Mouse (Mus musculus): Measurements from ENCODE around the gene Notch2.

Gene Notch2

GRCm38 (mm10) chr3:98157073-98157472, 143.7 kb downstream of the Notch2 start:
- DNase-seq (ENCODE audit: low spot score) = no peak

GRCm38 (mm10) chr3:98157585-98157984, 144.3 kb downstream of the Notch2 start:
- DNase-seq (ENCODE audit: low spot score) = no peak

DNA sequence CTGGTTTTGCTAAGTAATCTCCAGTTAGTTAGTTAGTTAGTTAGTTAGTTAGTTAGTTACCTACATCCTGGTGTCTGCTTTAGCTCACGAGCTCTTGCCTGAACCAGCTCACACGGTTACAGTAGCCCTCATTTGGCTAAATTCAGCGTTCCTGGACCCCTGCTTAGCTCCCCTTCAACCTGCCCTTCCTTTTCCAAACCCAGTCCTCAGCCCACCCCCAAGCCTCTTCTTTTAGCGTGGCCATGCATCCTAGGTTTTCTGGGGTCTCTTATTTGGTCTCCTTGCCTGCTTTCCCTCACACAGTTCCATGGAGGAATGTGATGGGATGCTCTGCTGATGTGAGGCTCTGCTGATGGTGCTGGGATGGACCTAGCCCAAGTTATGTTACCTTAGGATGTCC, 145.3 kb downstream of the Notch2 start:
- DNase-seq (ENCODE audit: low spot score) = no peak

- no peak for DNase-seq (ENCODE audit: low spot score)
Measured at GRCm38 (mm10) chr3:98159289-98159688, 146.0 kb downstream of the Notch2 start.

- no peak for DNase-seq (ENCODE audit: low spot score)
Measured at GRCm38 (mm10) chr3:98160330-98160729, 147.0 kb downstream of the Notch2 start, which contains the start of gene Adam30. Gene Adam30, plus strand, starts transcription at chr3:98160630.

DNA sequence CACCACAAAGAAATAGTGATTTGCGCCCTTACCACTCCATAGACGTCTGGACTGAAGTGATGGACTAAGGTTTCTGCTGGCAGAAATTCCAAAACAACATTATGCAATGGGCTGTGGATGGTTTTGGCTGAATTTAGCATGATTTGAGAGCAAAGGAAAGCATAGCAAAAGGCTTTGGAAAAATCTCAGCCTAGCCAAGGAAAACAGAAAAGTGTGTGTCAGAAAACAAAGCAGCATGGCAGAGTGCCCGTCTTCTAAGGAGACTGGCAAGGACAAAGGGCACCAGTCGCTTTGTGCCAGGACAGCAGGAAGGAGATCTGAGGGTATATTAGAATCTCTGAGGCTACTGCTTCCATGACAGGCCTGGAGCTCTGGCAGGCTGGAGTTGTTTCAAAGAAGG, 165.0 kb downstream of the Notch2 start:
- no peak for DNase-seq (ENCODE audit: low spot score)

- peak; percentile 57 for DNase-seq (ENCODE audit: low spot score)
Measured at GRCm38 (mm10) chr3:98180805-98181204, 167.5 kb downstream of the Notch2 start.

DNA sequence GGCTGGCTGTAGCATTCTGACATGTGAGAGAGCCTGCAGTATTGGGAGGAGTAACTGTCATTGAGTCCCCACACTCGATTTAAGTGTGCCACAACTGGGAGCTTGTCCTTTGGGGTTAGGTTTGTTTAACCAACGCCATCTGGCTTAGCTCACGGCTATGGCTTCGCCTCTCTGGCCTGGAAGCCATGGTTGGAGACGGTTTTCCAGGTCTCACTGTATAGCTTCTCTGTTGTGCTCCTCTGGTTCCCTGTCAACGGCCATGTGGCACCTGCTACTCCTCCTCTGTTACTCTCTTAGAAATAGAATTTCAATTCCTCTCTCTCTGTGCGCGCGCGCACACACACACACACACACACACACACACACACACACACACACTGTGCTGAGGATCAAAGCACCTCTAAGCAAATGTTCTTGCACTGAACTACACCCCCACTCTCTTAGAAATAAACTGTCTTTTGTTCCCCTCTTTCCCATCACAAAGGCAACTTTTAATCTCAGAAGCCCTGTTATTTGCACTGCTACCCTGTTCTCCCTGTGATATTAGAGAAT, 171.9 kb downstream of the Notch2 start:
- no peak for DNase-seq (ENCODE audit: low spot score)

- DNase-seq (ENCODE audit: low spot score) = no peak
Measured at GRCm38 (mm10) chr3:98187777-98188176, 174.4 kb downstream of the Notch2 start.

- DNase-seq (ENCODE audit: low spot score) = no peak
Measured at GRCm38 (mm10) chr3:98197711-98198532, 184.6 kb downstream of the Notch2 start.

GRCm38 (mm10) chr3:98199747-98200146, 186.4 kb downstream of the Notch2 start:
- no peak for DNase-seq (ENCODE audit: low spot score)

Data from urinary bladder, postnatal 25 days (tissue).